Mouse (Mus musculus) urinary bladder, postnatal 25 days (tissue): ENCODE measurements at regions not wholly inside any gene's neighbourhood (a gene's known extent, or its start where the extent isn't known, plus 50 kb on each side); places are given as distances from the start of the nearest gene placed in this dataset.
A peak's percentile ranks its signal among the peaks of the same experiment; 100 is the strongest.

Source experiments
- DNase-seq: peaks from one replicate; pipeline ENCODE4 v3.0.0; 2022; ENCODE audit warnings: low spot score

DNA sequence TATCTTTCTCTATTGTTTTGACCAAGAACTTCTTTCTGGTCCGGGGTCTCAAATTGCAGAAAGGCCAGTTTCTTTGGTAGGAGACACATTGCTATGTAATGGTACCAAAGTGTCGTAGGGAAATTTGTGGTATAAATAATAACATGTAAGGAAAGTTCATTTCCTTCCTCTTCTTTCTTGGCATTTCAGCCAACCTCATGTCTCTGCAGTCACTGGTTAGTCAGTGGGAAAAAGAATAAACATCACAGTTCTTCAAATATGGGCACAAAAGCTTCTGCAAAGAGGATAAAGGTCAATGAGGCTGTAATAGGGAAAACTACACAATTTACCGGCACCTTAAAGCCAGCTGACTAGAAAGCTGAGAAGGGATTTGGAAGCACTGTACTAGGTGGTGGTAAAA lies 68.5 kb upstream of the Rgs1 start:
- DNase-seq: no peak

DNA sequence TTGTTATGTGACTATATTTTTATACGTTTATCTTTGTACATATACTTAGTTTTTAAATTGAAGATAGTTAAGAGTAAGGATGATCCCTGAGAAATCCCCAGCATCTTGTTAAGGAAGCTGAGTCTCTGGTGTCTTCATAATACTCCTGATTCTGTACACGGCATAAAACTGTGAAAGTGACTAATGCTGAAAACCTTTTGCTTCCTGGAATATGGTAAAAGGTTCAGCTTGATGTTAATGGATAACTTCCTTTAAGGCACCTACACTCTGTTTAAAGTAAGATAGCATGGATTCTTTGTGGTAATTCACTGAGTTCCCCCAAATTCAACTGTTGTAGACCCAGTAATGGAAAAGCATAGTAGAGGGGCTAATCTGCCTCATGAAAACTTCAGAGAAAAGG lies 67.2 kb upstream of the Rgs1 start:
- DNase-seq: no peak

DNA sequence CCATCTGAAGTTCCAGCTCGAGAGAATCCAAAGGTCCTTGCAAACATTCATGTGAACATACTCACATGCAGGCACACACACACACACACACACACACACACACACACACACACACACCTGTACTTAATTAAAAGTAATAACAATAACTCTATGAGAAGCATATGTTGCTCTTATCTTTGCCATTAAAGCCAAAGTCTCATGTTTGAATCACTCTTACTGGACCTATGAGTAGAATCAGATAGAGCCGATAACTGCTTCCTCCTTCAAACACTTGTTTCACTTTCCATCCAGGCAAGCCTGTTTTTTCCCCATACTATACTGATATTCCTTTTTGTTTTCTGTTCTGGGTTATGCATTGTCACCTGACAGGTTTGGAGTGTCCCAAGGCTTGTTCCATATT lies 65.3 kb upstream of the Rgs1 start:
- DNase-seq: no peak

GRCm38 (mm10) chr1:144313318-144313717 lies 64.3 kb upstream of the Rgs1 start:
- no peak for DNase-seq

GRCm38 (mm10) chr1:144309901-144310300 lies 60.9 kb upstream of the Rgs1 start:
- no peak for DNase-seq

GRCm38 (mm10) chr1:144308313-144308712 lies 59.3 kb upstream of the Rgs1 start:
- DNase-seq: no peak

- no peak for DNase-seq
Observed at GRCm38 (mm10) chr1:144307854-144308285, 58.8 kb upstream of the Rgs1 start.

GRCm38 (mm10) chr1:144307017-144307853 lies 58.2 kb upstream of the Rgs1 start:
- DNase-seq: no peak

GRCm38 (mm10) chr1:144306284-144306683 lies 57.2 kb upstream of the Rgs1 start:
- peak; percentile 6 for DNase-seq

DNA sequence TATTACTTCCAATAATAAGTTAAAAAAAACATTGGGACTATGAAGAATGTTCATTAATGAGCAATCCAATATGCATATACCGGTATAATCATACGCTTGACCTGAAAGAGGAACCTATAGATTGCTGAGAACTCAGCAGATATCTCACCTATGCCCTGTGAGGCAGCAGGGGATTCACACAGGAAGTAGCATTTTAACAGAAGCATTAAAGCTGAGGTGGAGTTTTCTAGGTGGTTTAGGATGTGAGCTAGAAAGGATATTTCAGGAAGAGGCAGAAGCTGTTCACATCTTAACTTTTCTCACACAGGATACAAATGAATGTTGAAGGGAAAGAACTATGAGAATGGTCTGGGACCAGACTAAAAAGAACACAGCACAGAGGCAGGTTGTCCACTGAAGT lies 51.6 kb upstream of the Rgs1 start:
- no peak for DNase-seq
